Mouse (Mus musculus) small intestine, adult 2 months (tissue): ENCODE data around the gene Pnma3.

Source experiments
- CTCF ChIP-seq: fragments of 200-500 bp; IDR thresholded peaks from 2 replicates; pipeline ENCODE4 v1.5.1; 2012; ENCODE audit warnings: low read depth, mild to moderate bottlenecking, control low read depth, inconsistent platforms, low read length, moderate library complexity, mixed read lengths; ENCODE audit not compliant: insufficient replicate concordance, insufficient read length; ENCODE audit errors: extremely low read depth
- POLR2A ChIP-seq: fragments of 200-500 bp; IDR thresholded peaks from 2 replicates; pipeline ENCODE4 v1.6.1; 2012; ENCODE audit warnings: low read depth, mild to moderate bottlenecking, control low read depth, inconsistent platforms, low read length, moderate library complexity

GRCm38 (mm10) chrX:73053860-73054563 is 10.6 kb upstream of the Pnma3 start:
- TF ChIP-seq CTCF (peak; percentile 78), POLR2A (no peak)
